Mouse (Mus musculus) neural tube, embryonic 15.5 days (tissue): ENCODE results near the gene Slc25a44. TPM values are rescaled to one million over a fixed set of nuclear protein-coding genes. Genes with fewer than 3 reads are reported as not detected.
"Not testable (repeated sequence)": the region's sequence is repeated elsewhere in the genome, so short reads cannot be mapped to it uniquely, and the experiment has no call there.

Source experiments
- ATAC-seq: fragments of 200-750 bp; cut with Nextera tagmentation; 2 replicates; pipeline ENCODE4 v1.8.0; 2017; ENCODE audit warnings: mild to moderate bottlenecking, moderate TSS enrichment, moderate library complexity; ENCODE audit not compliant: low FRiP score
- H3K27ac ChIP-seq: fragments of 300-500 bp; sonication (generic); replicated peaks from 2 replicates; pipeline ENCODE4 v1.5.1; 2015; ENCODE audit warnings: mild to moderate bottlenecking, inconsistent platforms
- H3K27me3 ChIP-seq: fragments of 300-500 bp; sonication (generic); replicated peaks from 2 replicates; pipeline ENCODE4 v1.6.1; 2015; ENCODE audit warnings: inconsistent platforms
- H3K36me3 ChIP-seq: fragments of 300-500 bp; sonication (generic); 2 replicates; pipeline ENCODE4 v1.6.1; 2015; ENCODE audit warnings: inconsistent platforms
- H3K4me1 ChIP-seq: fragments of 300-500 bp; sonication (generic); 2 replicates; pipeline ENCODE4 v1.6.1; 2015; ENCODE audit warnings: inconsistent platforms
- H3K4me2 ChIP-seq: fragments of 300-500 bp; sonication (generic); 2 replicates; pipeline ENCODE4 v1.6.1; 2015; ENCODE audit warnings: inconsistent platforms, mild to moderate bottlenecking, moderate library complexity
- H3K4me3 ChIP-seq: fragments of 300-500 bp; sonication (generic); replicated peaks from 2 replicates; pipeline ENCODE4 v1.5.1; 2015; ENCODE audit warnings: mild to moderate bottlenecking, inconsistent platforms
- H3K9ac ChIP-seq: fragments of 300-500 bp; sonication (generic); replicated peaks from 2 replicates; pipeline ENCODE4 v1.6.1; 2015; ENCODE audit warnings: mild to moderate bottlenecking, inconsistent platforms
- H3K9me3 ChIP-seq: fragments of 300-500 bp; sonication (generic); replicated peaks from 2 replicates; pipeline ENCODE4 v1.6.1; 2016; ENCODE audit warnings: inconsistent platforms
- WGBS: fragments of 180-500 bp; shearing (Covaris S2); methylation state at CpG from one replicate; pipeline ENCODE4 v1.1.7; 2015; ENCODE audit warnings: mixed read lengths; 5-methylcytosine and 5-hydroxymethylcytosine counted together
- polyA plus RNA-seq: library from polyadenylated mRNA; unstranded; fragments of >200 nt; fragmentation: Nextera tagmentation; extraction: Ambion mirVana; gene quantifications from 2 replicates; pipeline ENCODE4 v1.2.1, GENCODE M21; 2015

The Slc25a44 gene
- polyA plus RNA-seq, 1 experiment from 2014 or later, result 36.4 TPM

- peaks cover 27% of the 10 kb centered on the region for H3K4me1 ChIP-seq
- peaks cover 22% of the 10 kb centered on the region for H3K36me3 ChIP-seq
- H3K4me3 ChIP-seq, result peak overlapping the region; percentile 59; the same call in 1 of the 2 replicates
- no peaks in the 10 kb centered on the region for H3K9me3 ChIP-seq
- no peak for ATAC-seq
- peak overlapping the region; percentile 84 for H3K4me2 ChIP-seq
- no peaks in the 10 kb centered on the region for H3K27me3 ChIP-seq
- peak overlapping the region; percentile 74 for H3K9ac ChIP-seq
- H3K27ac ChIP-seq, result no peak overlapping the region
- 76% methylated on average over 5 of the region's 5 CpGs for WGBS
These were observed 16.0 kb downstream of the Slc25a44 start for GRCm38 (mm10) chr3:88408953-88409352.

- H3K4me3 ChIP-seq, result no peak overlapping the region
- WGBS, result 57% methylated on average over 7 of the region's 7 CpGs
- H3K27ac ChIP-seq, result no peak overlapping the region
- H3K9ac ChIP-seq, result no peak overlapping the region
- peaks cover 14% of the 10 kb centered on the region for H3K36me3 ChIP-seq
- no peaks in the 10 kb centered on the region for H3K27me3 ChIP-seq
- peaks cover 27% of the 10 kb centered on the region for H3K4me1 ChIP-seq
- ATAC-seq, result no peak
- no peaks in the 10 kb centered on the region for H3K9me3 ChIP-seq
- H3K4me2 ChIP-seq, result no peak overlapping the region
These were observed 17.4 kb downstream of the Slc25a44 start for GRCm38 (mm10) chr3:88407529-88407928.

GRCm38 (mm10) chr3:88407090-88407489 lies 17.8 kb downstream of the Slc25a44 start:
- H3K27me3 ChIP-seq, result no peaks in the 10 kb centered on the region
- H3K36me3 ChIP-seq, result peaks cover 9% of the 10 kb centered on the region
- ATAC-seq, result no peak
- no peak overlapping the region for H3K4me2 ChIP-seq
- no peak overlapping the region for H3K9ac ChIP-seq
- H3K4me1 ChIP-seq, result peaks cover 27% of the 10 kb centered on the region
- WGBS, result 0% methylated on average over 2 of the region's 2 CpGs
- no peak overlapping the region for H3K4me3 ChIP-seq
- H3K9me3 ChIP-seq, result no peaks in the 10 kb centered on the region
- H3K27ac ChIP-seq, result no peak overlapping the region

GRCm38 (mm10) chr3:88403522-88404230 lies 21.3 kb downstream of the Slc25a44 start:
- Histone ChIP-seq H3K4me3 (no peak overlapping the region), H3K9me3 (no peaks in the 10 kb centered on the region), H3K9ac (no peak overlapping the region), H3K27ac (no peak overlapping the region), H3K36me3 (no peaks in the 10 kb centered on the region), H3K4me1 (peaks cover 6% of the 10 kb centered on the region; the same call in 1 of the 2 replicates), H3K4me2 (no peak overlapping the region), H3K27me3 (no peaks in the 10 kb centered on the region)
- WGBS, result 94% methylated on average over 10 of the region's 10 CpGs
- no peak for ATAC-seq

- H3K27ac ChIP-seq, result no peak overlapping the region
- no peak overlapping the region for H3K9ac ChIP-seq
- no peaks in the 10 kb centered on the region for H3K27me3 ChIP-seq
- no peak for ATAC-seq
- H3K4me2 ChIP-seq, result no peak overlapping the region
- no peaks in the 10 kb centered on the region for H3K9me3 ChIP-seq
- no peaks in the 10 kb centered on the region for H3K36me3 ChIP-seq
- 69% methylated on average over 2 of the region's 2 CpGs for WGBS
- H3K4me1 ChIP-seq, result no peaks in the 10 kb centered on the region
- H3K4me3 ChIP-seq, result no peak overlapping the region
These were observed 26.3 kb downstream of the Slc25a44 start for GRCm38 (mm10) chr3:88398666-88399065.

GRCm38 (mm10) chr3:88395742-88396141 lies 29.2 kb downstream of the Slc25a44 start:
- Histone ChIP-seq H3K4me1 (no peaks in the 10 kb centered on the region), H3K9ac (no peak overlapping the region), H3K4me2 (no peak overlapping the region), H3K27me3 (no peaks in the 10 kb centered on the region), H3K9me3 (no peaks in the 10 kb centered on the region), H3K27ac (no peak overlapping the region), H3K36me3 (no peaks in the 10 kb centered on the region), H3K4me3 (no peak overlapping the region)
- no peak for ATAC-seq
- WGBS, result 90% methylated on average over 8 of the region's 8 CpGs

- no peak overlapping the region for H3K27ac ChIP-seq
- H3K27me3 ChIP-seq, result no peaks in the 10 kb centered on the region
- ATAC-seq, result no peak
- WGBS, result 93% methylated on average over 6 of the region's 6 CpGs
- no peak overlapping the region for H3K4me2 ChIP-seq
- no peaks in the 10 kb centered on the region for H3K4me1 ChIP-seq
- H3K9ac ChIP-seq, result no peak overlapping the region
- no peak overlapping the region for H3K4me3 ChIP-seq
- no peaks in the 10 kb centered on the region for H3K9me3 ChIP-seq
- no peaks in the 10 kb centered on the region for H3K36me3 ChIP-seq
These were observed 29.7 kb downstream of the Slc25a44 start for GRCm38 (mm10) chr3:88395288-88395687.

GRCm38 (mm10) chr3:88393776-88394375 lies 31.1 kb downstream of the Slc25a44 start:
- Histone ChIP-seq H3K9me3 (no peaks in the 10 kb centered on the region), H3K9ac (no peak overlapping the region), H3K36me3 (no peaks in the 10 kb centered on the region), H3K4me1 (no peaks in the 10 kb centered on the region), H3K27me3 (no peaks in the 10 kb centered on the region), H3K27ac (no peak overlapping the region), H3K4me2 (no peak overlapping the region), H3K4me3 (no peak overlapping the region)
- no peak for ATAC-seq
- 86% methylated on average over 9 of the region's 9 CpGs for WGBS

- H3K27ac ChIP-seq, result no peak within 1 kb of the TSS
- no peaks in the 10 kb centered on the region for H3K9me3 ChIP-seq
- no peak within 1 kb of the TSS for H3K4me3 ChIP-seq
- H3K4me2 ChIP-seq, result no peak within 1 kb of the TSS
- no peaks in the 10 kb centered on the region for H3K27me3 ChIP-seq
- no peaks in the 10 kb centered on the region for H3K36me3 ChIP-seq
- H3K9ac ChIP-seq, result no peak within 1 kb of the TSS
- H3K4me1 ChIP-seq, result peaks cover 7% of the 10 kb centered on the region
- WGBS, result 69% methylated on average over 5 of the region's 5 CpGs
- ATAC-seq, result no peak
These were observed 40.6 kb downstream of the Slc25a44 start, which contains the start of gene Bglap for GRCm38 (mm10) chr3:88384364-88384763. Gene Bglap (minus strand): TSS chr3:88384464.

- H3K27ac ChIP-seq, H3K9me3 ChIP-seq, H3K27me3 ChIP-seq, H3K4me1 ChIP-seq, H3K36me3 ChIP-seq, H3K4me3 ChIP-seq, H3K9ac ChIP-seq: not testable (repeated sequence)
- WGBS, result 27% methylated on average over 3 of the region's 7 CpGs
- ATAC-seq, result peak; percentile 53
- H3K4me2 ChIP-seq, result peak overlapping the region; percentile 54
These were observed 42.6 kb downstream of the Slc25a44 start for GRCm38 (mm10) chr3:88382383-88382782.

GRCm38 (mm10) chr3:88381389-88382315 lies 43.3 kb downstream of the Slc25a44 start:
- H3K9ac ChIP-seq, result not testable (repeated sequence)

More at GRCm38 (mm10) chr3:88381389-88382315, 43.3 kb downstream of the Slc25a44 start:
- ATAC-seq, result peak; percentile 92
- WGBS, result 4% methylated on average over 19 of the region's 22 CpGs
- H3K27me3 ChIP-seq, H3K36me3 ChIP-seq, H3K9me3 ChIP-seq, H3K4me1 ChIP-seq: not testable (repeated sequence)
- Histone ChIP-seq H3K4me2 (peak overlapping the region; percentile 54), H3K27ac (peak overlapping the region; percentile 63), H3K4me3 (peak overlapping the region; percentile 25)
